Mouse (Mus musculus): Measurements from ENCODE around the gene Rnf185. TPM values are rescaled to one million over a fixed set of nuclear protein-coding genes. Genes with fewer than 3 reads are reported as not detected.

Gene Rnf185
- polyA plus RNA-seq, 1 experiment from 2014 or later, result 26.3 TPM

Other genes with a start within 250 kb of the Rnf185 start
- gene Eif4enif1, start 250.0 kb downstream of the Rnf185 start, polyA plus RNA-seq (2016; fragmentation: Nextera tagmentation; extraction: Ambion mirVana), result 37.4 and 39.9 TPM in 2 replicates
- gene Drg1, start 185.9 kb downstream of the Rnf185 start, polyA plus RNA-seq (2016; fragmentation: Nextera tagmentation; extraction: Ambion mirVana), result 159 and 171 TPM in 2 replicates
- 35.6 and 39.5 TPM in 2 replicates for gene Patz1, start 163.5 kb downstream of the Rnf185 start, polyA plus RNA-seq (2016; fragmentation: Nextera tagmentation; extraction: Ambion mirVana)
- 20.2 and 21.3 TPM in 2 replicates for gene Pik3ip1, start 122.0 kb downstream of the Rnf185 start, polyA plus RNA-seq (2016; fragmentation: Nextera tagmentation; extraction: Ambion mirVana)
- gene Limk2, start 43.2 kb downstream of the Rnf185 start, polyA plus RNA-seq (2016; fragmentation: Nextera tagmentation; extraction: Ambion mirVana), result 73.2 and 74.6 TPM in 2 replicates
- gene Pla2g3, start 35.9 kb upstream of the Rnf185 start, polyA plus RNA-seq (2016; fragmentation: Nextera tagmentation; extraction: Ambion mirVana), result 0.26 and 0.30 TPM in 2 replicates
- 11.4 and 11.5 TPM in 2 replicates for gene Inpp5j, start 52.5 kb upstream of the Rnf185 start, polyA plus RNA-seq (2016; fragmentation: Nextera tagmentation; extraction: Ambion mirVana)
- 125 and 129 TPM in 2 replicates for gene Selenom, start 62.3 kb upstream of the Rnf185 start, polyA plus RNA-seq (2016; fragmentation: Nextera tagmentation; extraction: Ambion mirVana)
- gene Smtn, start 88.2 kb upstream of the Rnf185 start, polyA plus RNA-seq (2016; fragmentation: Nextera tagmentation; extraction: Ambion mirVana), result 94.7 and 95.3 TPM in 2 replicates
- gene Morc2a, start 196.8 kb upstream of the Rnf185 start, polyA plus RNA-seq (2016; fragmentation: Nextera tagmentation; extraction: Ambion mirVana), result 33.3 TPM in 2 replicates